Comparison of ENCODE assay signal across 12 mouse cellular contexts in the genomic region with DNA sequence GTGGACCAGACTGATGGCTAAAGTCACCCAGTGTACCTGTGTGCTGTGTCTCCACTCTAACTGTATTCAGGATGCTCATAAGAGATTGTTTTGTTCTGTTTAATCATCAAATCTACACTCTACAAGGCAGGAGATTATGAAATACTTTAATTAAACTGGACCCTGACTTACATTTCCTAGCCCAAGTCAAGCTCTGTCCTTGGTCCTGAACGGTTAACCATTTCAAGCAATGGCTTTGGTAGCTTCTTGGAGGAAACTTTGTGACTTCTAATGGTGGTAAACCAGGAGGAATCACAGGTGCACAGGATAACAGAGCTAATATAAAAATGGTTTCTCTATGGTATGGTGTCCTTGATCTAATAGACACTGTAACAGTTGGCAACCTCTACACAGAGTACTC.
DNase-seq lines count a peak whose midpoint lies in the region; ATAC-seq and TF ChIP-seq lines count a peak whose summit lies in the region.
"Had no signal": no experiment of that assay in that cellular context is flagged by ENCODE, and none has a peak within 500 bp of the region (broad histone marks: within the 10 kb centered on the region; RNA-seq: fewer than 3 reads in every experiment).

No protein-coding gene starts in this region.

- no peaks in the 10 kb centered on the region for H3K9me3 ChIP-seq in kidney, postnatal 0 days (replicated peaks; ENCODE audit: low read length)
- no peaks in the 10 kb centered on the region for H3K9me3 ChIP-seq in ES-E14 (ENCODE audit: control insufficient read depth, insufficient read depth, low read depth, low read length)
- no peaks in the 10 kb centered on the region for H3K9me3 ChIP-seq in limb, embryonic 14.5 days (ENCODE audit: control insufficient read depth, low read length)
- H3K9me3 ChIP-seq: liver, embryonic 13.5 days had no signal

- peak; percentile 67 for DNase-seq in kidney, postnatal 0 days (ENCODE audit: low spot score)
- no peak for DNase-seq in kidney, adult 8-10 months
- peak; percentile 28 for DNase-seq in ES-E14 (ENCODE audit: low read depth, low spot score)
- peak; percentile 2 for DNase-seq in c-Kit-positive CD71-positive TER-119-negative erythroid progenitor cells, embryonic 14.5 days (ENCODE audit: low read depth)
- peak; percentile 69 for DNase-seq in limb, embryonic 14.5 days (ENCODE audit: low spot score)
- DNase-seq in gastrocnemius, adult 18-20 months (ENCODE audit: low spot score), result no peak
- no peak for DNase-seq in gastrocnemius, postnatal 36 days
- DNase-seq: cerebellum, adult 2 months; kidney, adult 18-20 months; liver, embryonic 13.5 days; right cerebral cortex, adult 18-20 months; thymus, postnatal 25 days had no signal

- H3K4me2 ChIP-seq in kidney, postnatal 0 days (ENCODE audit: low read length), result no peak overlapping the region
- H3K4me2 ChIP-seq in limb, embryonic 14.5 days (replicated peaks; ENCODE audit: low read depth, low read length, severe bottlenecking), result no peak overlapping the region
- H3K4me2 ChIP-seq: liver, embryonic 13.5 days had no signal

- no peak for TF ChIP-seq POLR2A in limb, embryonic 14.5 days (IDR thresholded peaks at IDR 0.05; ENCODE audit: borderline replicate concordance, extremely low read depth, insufficient read depth, insufficient read length)

- 53% methylated on average over 1 of the region's 1 CpGs for WGBS in kidney, postnatal 0 days
- WGBS in limb, embryonic 14.5 days, result 61% methylated on average over 1 of the region's 1 CpGs

- H3K4me1 ChIP-seq in kidney, postnatal 0 days (replicated peaks; ENCODE audit: insufficient read depth, low read length), result no peaks in the 10 kb centered on the region
- H3K4me1 ChIP-seq in ES-E14 (ENCODE audit: control insufficient read depth in 2 of 2, insufficient read depth in 2 of 2, low read length in 2 of 2, poor library complexity in 1 of 2), result no peaks in the 10 kb centered on the region
- no peaks in the 10 kb centered on the region for H3K4me1 ChIP-seq in limb, embryonic 14.5 days (ENCODE audit: control insufficient read depth, insufficient read depth, low read length)
- H3K4me1 ChIP-seq: liver, embryonic 13.5 days had no signal

- no peaks in the 10 kb centered on the region for H3K36me3 ChIP-seq in kidney, postnatal 0 days (ENCODE audit: insufficient read depth, low read length)
- H3K36me3 ChIP-seq in ES-E14 (ENCODE audit: control insufficient read depth, insufficient read depth, low read length, poor library complexity, severe bottlenecking), result no peaks in the 10 kb centered on the region
- H3K36me3 ChIP-seq in limb, embryonic 14.5 days (ENCODE audit: control insufficient read depth, insufficient read depth, low read length), result no peaks in the 10 kb centered on the region
- H3K36me3 ChIP-seq: liver, embryonic 13.5 days had no signal

- intact Hi-C loops in gastrocnemius, postnatal 36 days (cut with DNase I), result no loop called here

- no peak overlapping the region for H3K4me3 ChIP-seq in kidney, postnatal 0 days (replicated peaks; ENCODE audit: low read depth, low read length)
- no peak overlapping the region for H3K4me3 ChIP-seq in ES-E14 (ENCODE audit: insufficient read depth in 1 of 2, low read depth in 1 of 2, low read length in 2 of 2, poor library complexity in 1 of 2, severe bottlenecking in 1 of 2)
- H3K4me3 ChIP-seq in limb, embryonic 14.5 days (replicated peaks; ENCODE audit: low read length), result no peak overlapping the region
- H3K4me3 ChIP-seq: liver, embryonic 13.5 days had no signal

- no peak overlapping the region for H3K9ac ChIP-seq in kidney, postnatal 0 days (ENCODE audit: low read depth, low read length)
- H3K9ac ChIP-seq in ES-E14 (ENCODE audit: insufficient read depth, low read depth, low read length, poor library complexity, severe bottlenecking), result no peak overlapping the region
- H3K9ac ChIP-seq in limb, embryonic 14.5 days (ENCODE audit: low read depth, low read length, severe bottlenecking), result no peak overlapping the region
- H3K9ac ChIP-seq: liver, embryonic 13.5 days had no signal

- no peak for ATAC-seq in kidney, postnatal 0 days (replicated peaks; ENCODE audit: low FRiP score, low read depth)
- no peak for ATAC-seq in limb, embryonic 14.5 days (ENCODE audit: low FRiP score, low read depth)

- H3K27ac ChIP-seq in kidney, postnatal 0 days, result no peak overlapping the region
- no peak overlapping the region for H3K27ac ChIP-seq in ES-E14 (ENCODE audit: insufficient read depth, low read depth, low read length, poor library complexity, severe bottlenecking)
- no peak overlapping the region for H3K27ac ChIP-seq in limb, embryonic 14.5 days (replicated peaks; ENCODE audit: low read depth, low read length)
- H3K27ac ChIP-seq: liver, embryonic 13.5 days had no signal

- no peaks in the 10 kb centered on the region for H3K27me3 ChIP-seq in kidney, postnatal 0 days (ENCODE audit: insufficient read depth, low read length)
- no peaks in the 10 kb centered on the region for H3K27me3 ChIP-seq in limb, embryonic 14.5 days (ENCODE audit: control insufficient read depth, insufficient read depth, low read length)
- H3K27me3 ChIP-seq: liver, embryonic 13.5 days had no signal

- in situ Hi-C loops in ES-E14 (cut with MboI; ENCODE audit: low sequenced_read_pairs in 2 of 2, unreplicated experiment in 2 of 2), result no loop called here

- TF ChIP-seq CTCF in kidney, postnatal 0 days (IDR thresholded peaks at IDR 0.05; ENCODE audit: low read depth), result no peak

TF ChIP-seq in ES-E14, 5 proteins besides CTCF, POLR2A, EP300 and RAD21:
- no peak for TF ChIP-seq MAFK (IDR thresholded peaks at IDR 0.05; ENCODE audit: insufficient read depth, low read depth, low read length)

Comparison
In these comparisons a context has a peak if more than half of its experiments do, and no peak if none do; other contexts are left out.
1. DNase-seq: peak in kidney, postnatal 0 days (single experiment), ES-E14 (single experiment), c-Kit-positive CD71-positive TER-119-negative erythroid progenitor cells, embryonic 14.5 days (single experiment) and limb, embryonic 14.5 days (single experiment); none in kidney, adult 8-10 months (0 of 2), gastrocnemius, adult 18-20 months (single experiment) and gastrocnemius, postnatal 36 days (0 of 2).